Comparison of ENCODE assay signal across 11 mouse cellular contexts in the genomic region with DNA sequence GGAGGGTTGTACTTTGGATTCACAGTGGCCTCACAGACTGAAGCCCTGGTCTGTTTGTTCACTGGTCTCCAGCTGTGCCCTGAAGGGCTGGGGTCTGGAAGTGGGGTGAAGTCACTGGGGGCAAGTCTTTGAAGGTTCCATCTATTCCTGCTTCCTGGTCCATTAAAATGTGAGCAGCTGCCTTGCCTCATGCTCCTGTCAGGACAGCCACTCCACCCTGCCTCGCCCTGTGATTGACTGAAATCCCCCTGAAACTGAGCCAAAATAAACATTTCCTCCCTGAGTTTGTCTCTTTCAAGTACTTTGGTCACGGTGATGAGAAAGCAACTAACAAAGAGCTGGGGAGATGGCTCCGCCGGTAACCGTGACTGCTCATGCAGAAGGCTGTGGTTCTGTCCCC. TPM values are rescaled to one million over a fixed set of nuclear protein-coding genes. Genes with fewer than 3 reads are reported as not detected.
DNase-seq lines count a peak whose midpoint lies in the region; ATAC-seq and TF ChIP-seq lines count a peak whose summit lies in the region.
"Had no signal": no experiment of that assay in that cellular context is flagged by ENCODE, and none has a peak within 500 bp of the region (broad histone marks: within the 10 kb centered on the region; RNA-seq: fewer than 3 reads in every experiment).

No protein-coding gene starts in this region.

- no peak overlapping the region for H3K4me3 ChIP-seq in layer of hippocampus, adult 2 months
- no peak overlapping the region for H3K4me3 ChIP-seq in limb, embryonic 10.5 days
- no peak overlapping the region for H3K4me3 ChIP-seq in forebrain, embryonic 15.5 days
- H3K4me3 ChIP-seq: embryonic facial prominence, embryonic 12.5 days; hindbrain, embryonic 15.5 days; megakaryocyte, embryonic 14.5 days had no signal

- H3K4me2 ChIP-seq in forebrain, embryonic 15.5 days (replicated peaks) = no peak overlapping the region
- H3K4me2 ChIP-seq: embryonic facial prominence, embryonic 12.5 days; hindbrain, embryonic 15.5 days had no signal

- 0 out of 2 replicates have a peak overlapping the region, but pooled peaks have one; percentile 28 for H3K27ac ChIP-seq in layer of hippocampus, adult 2 months
- peak overlapping the region; percentile 72 for H3K27ac ChIP-seq in limb, embryonic 10.5 days
- no peak overlapping the region for H3K27ac ChIP-seq in forebrain, embryonic 15.5 days (replicated peaks)
- H3K27ac ChIP-seq: embryonic facial prominence, embryonic 12.5 days; hindbrain, embryonic 15.5 days had no signal

- H3K27me3 ChIP-seq in limb, embryonic 10.5 days (ENCODE audit: low read depth, poor library complexity, severe bottlenecking) = no peaks in the 10 kb centered on the region
- H3K27me3 ChIP-seq in forebrain, embryonic 15.5 days = no peaks in the 10 kb centered on the region
- H3K27me3 ChIP-seq: hindbrain, embryonic 15.5 days had no signal

- no peak for ATAC-seq in forebrain, embryonic 15.5 days (replicated peaks)

- peaks cover 34% of the 10 kb centered on the region for H3K36me3 ChIP-seq in limb, embryonic 10.5 days
- peaks cover 24% of the 10 kb centered on the region for H3K36me3 ChIP-seq in forebrain, embryonic 15.5 days

- no peaks in the 10 kb centered on the region for H3K9me3 ChIP-seq in limb, embryonic 10.5 days (replicated peaks)
- no peaks in the 10 kb centered on the region for H3K9me3 ChIP-seq in forebrain, embryonic 15.5 days
- H3K9me3 ChIP-seq: embryonic facial prominence, embryonic 12.5 days; hindbrain, embryonic 15.5 days; megakaryocyte, embryonic 14.5 days had no signal

- TF ChIP-seq CTCF in layer of hippocampus, adult 2 months (conservative IDR thresholded peaks at IDR 0.05) = no peak

- WGBS in limb, embryonic 10.5 days = 76% methylated on average over 5 of the region's 5 CpGs
- WGBS in forebrain, embryonic 15.5 days = 77% methylated on average over 5 of the region's 5 CpGs

- peaks cover 37% of the 10 kb centered on the region for H3K4me1 ChIP-seq in limb, embryonic 10.5 days
- H3K4me1 ChIP-seq in forebrain, embryonic 15.5 days = peaks cover 12% of the 10 kb centered on the region

- DNase-seq in layer of hippocampus, adult 2 months (ENCODE audit: low spot score in 2 of 2) = peak in 1 of 2 experiments; percentile 14
- no peak for DNase-seq in layer of hippocampus, adult 9-10 months (ENCODE audit: low spot score)
- DNase-seq in MN1 (ENCODE audit: low spot score) = peak; percentile 76
- DNase-seq in brain, adult 2 months (ENCODE audit: low read depth, low spot score) = peak; percentile 56
- DNase-seq in limb, embryonic 10.5 days (ENCODE audit: low spot score) = no peak
- no peak for DNase-seq in gastrocnemius, adult 8-10 months (ENCODE audit: low spot score in 2 of 2)
- no peak for DNase-seq in gastrocnemius, adult 18-20 months (ENCODE audit: low spot score)

- no peak overlapping the region for H3K9ac ChIP-seq in forebrain, embryonic 15.5 days (replicated peaks)
- H3K9ac ChIP-seq: embryonic facial prominence, embryonic 12.5 days; hindbrain, embryonic 15.5 days had no signal

RNA-seq across cellular contexts. Expression of gene Rbm20, which starts 27.3 kb away (rescaled TPM):
- total RNA-seq in layer of hippocampus, adult 2 months (2021) = 1 to 10 TPM; 2.3 to 3.3 TPM
- 0.73 and 1.9 TPM in 2 replicates for polyA plus RNA-seq in limb, embryonic 10.5 days (2016; fragmentation: Nextera tagmentation; extraction: Ambion mirVana)
- total RNA-seq in gastrocnemius, adult 8-10 months (2022) = 10 to 100 TPM; 70.2 to 89.8 (median 84.0) TPM
- 10 to 100 TPM; 75.3 to 75.4 TPM for total RNA-seq in gastrocnemius, adult 18-20 months (2021)
- polyA plus RNA-seq in forebrain, embryonic 15.5 days (2015; fragmentation: Nextera tagmentation; extraction: Ambion mirVana) = 4.9 and 6.1 TPM in 2 replicates

RNA-seq across cellular contexts. Expression of gene Smc3, which starts 49.6 kb away (rescaled TPM):
- 10 to 100 TPM; 44.7 to 49.4 TPM for total RNA-seq in layer of hippocampus, adult 2 months (2021)
- 62.4 and 77.0 TPM in 2 replicates for polyA plus RNA-seq in limb, embryonic 10.5 days (2016; fragmentation: Nextera tagmentation; extraction: Ambion mirVana)
- total RNA-seq in gastrocnemius, adult 8-10 months (2022) = 10 to 100 TPM; 10.7 to 17.5 (median 14.9) TPM
- 10 to 100 TPM; 15.5 to 15.8 TPM for total RNA-seq in gastrocnemius, adult 18-20 months (2021)
- polyA plus RNA-seq in forebrain, embryonic 15.5 days (2015; fragmentation: Nextera tagmentation; extraction: Ambion mirVana) = 72.4 and 73.3 TPM in 2 replicates

Comparison
In these comparisons a context has a peak if more than half of its experiments do, and no peak if none do; other contexts are left out.
1. DNase-seq: peak in MN1 (single experiment) and brain, adult 2 months (single experiment); none in layer of hippocampus, adult 9-10 months (single experiment), limb, embryonic 10.5 days (single experiment), gastrocnemius, adult 8-10 months (0 of 2) and gastrocnemius, adult 18-20 months (single experiment).
2. RNA of gene Rbm20, which starts 27.3 kb away (total RNA-seq): 70.2 to 89.8 TPM in gastrocnemius, adult 8-10 months and 75.3 to 75.4 TPM in gastrocnemius, adult 18-20 months; 2.3 to 3.3 TPM in layer of hippocampus, adult 2 months; every median in the first group is over 10 times any median in the second.